Mouse (Mus musculus) E14TG2a.4 (cell line): ENCODE results near the gene Gfer.

Experiments
- H3K27me3 ChIP-seq: 2 replicates; pipeline ENCODE4 v1.6.1; 2014; ENCODE audit warnings: low read length, control low read depth; ENCODE audit not compliant: insufficient read depth
- H3K36me3 ChIP-seq: 2 replicates; pipeline ENCODE4 v1.6.1; 2014; ENCODE audit warnings: low read length, control low read depth; ENCODE audit not compliant: insufficient read depth
- H3K4me1 ChIP-seq: replicated peaks from 2 replicates; pipeline ENCODE4 v1.6.1; 2014; ENCODE audit warnings: low read depth, low read length, control low read depth
- H3K4me3 ChIP-seq: replicated peaks from 2 replicates; pipeline ENCODE4 v1.5.1; 2014; ENCODE audit warnings: mild to moderate bottlenecking, low read length
- H3K9me3 ChIP-seq: 2 replicates; pipeline ENCODE4 v1.6.1; 2014; ENCODE audit warnings: low read length, control low read depth
- CTCF ChIP-seq: conservative IDR thresholded peaks from 2 replicates; pipeline ENCODE4 v1.5.1; 2014; ENCODE audit warnings: low read length
- NANOG ChIP-seq: IDR thresholded peaks from 2 replicates; pipeline ENCODE4 v1.6.1; 2014; ENCODE audit warnings: borderline replicate concordance, low read length, mixed read lengths
- POU5F1 ChIP-seq: IDR thresholded peaks from 2 replicates; pipeline ENCODE4 v1.6.1; 2014; ENCODE audit warnings: low read length, borderline replicate concordance

Gene Gfer

GRCm38 (mm10) chr17:24650766-24651165 lies 45.2 kb downstream of the Gfer start:
- peaks cover 54% of the 10 kb centered on the region for H3K27me3 ChIP-seq
- H3K36me3 ChIP-seq, result no peaks in the 10 kb centered on the region
- H3K9me3 ChIP-seq, result no peaks in the 10 kb centered on the region
- H3K4me3 ChIP-seq, result peak overlapping the region; percentile 90
- H3K4me1 ChIP-seq, result peaks cover 54% of the 10 kb centered on the region
- TF ChIP-seq NANOG (no peak), POU5F1 (no peak), CTCF (no peak)

GRCm38 (mm10) chr17:24650070-24650616 lies 45.8 kb downstream of the Gfer start, which contains the start of gene Slc9a3r2:
Gene Slc9a3r2 (minus strand): TSS chr17:24650327.
- peaks cover 53% of the 10 kb centered on the region for H3K27me3 ChIP-seq
- TF ChIP-seq NANOG (no peak), CTCF (no peak), POU5F1 (no peak)
- H3K4me3 ChIP-seq, result peak within 1 kb of the TSS; percentile 90
- H3K36me3 ChIP-seq, result no peaks in the 10 kb centered on the region
- H3K4me1 ChIP-seq, result peaks cover 60% of the 10 kb centered on the region
- H3K9me3 ChIP-seq, result no peaks in the 10 kb centered on the region

GRCm38 (mm10) chr17:24649581-24650069 lies 46.3 kb downstream of the Gfer start:
- Histone ChIP-seq H3K36me3 (no peaks in the 10 kb centered on the region), H3K4me3 (peak overlapping the region; percentile 90), H3K9me3 (no peaks in the 10 kb centered on the region), H3K27me3 (peaks cover 50% of the 10 kb centered on the region), H3K4me1 (peaks cover 65% of the 10 kb centered on the region)
- TF ChIP-seq NANOG, result no peak
- TF ChIP-seq CTCF, result no peak
- TF ChIP-seq POU5F1, result no peak

GRCm38 (mm10) chr17:24648731-24649377 lies 47.1 kb downstream of the Gfer start:
- no peaks in the 10 kb centered on the region for H3K9me3 ChIP-seq
- no peaks in the 10 kb centered on the region for H3K36me3 ChIP-seq
- peaks cover 50% of the 10 kb centered on the region for H3K27me3 ChIP-seq
- H3K4me3 ChIP-seq, result no peak overlapping the region
- TF ChIP-seq POU5F1 (no peak), CTCF (no peak), NANOG (no peak)
- H3K4me1 ChIP-seq, result peaks cover 65% of the 10 kb centered on the region

- peak overlapping the region; percentile 0 for H3K4me3 ChIP-seq
- H3K27me3 ChIP-seq, result peaks cover 42% of the 10 kb centered on the region
- no peak for TF ChIP-seq POU5F1
- TF ChIP-seq CTCF, result no peak
- TF ChIP-seq NANOG, result no peak
- peaks cover 76% of the 10 kb centered on the region for H3K4me1 ChIP-seq
- no peaks in the 10 kb centered on the region for H3K9me3 ChIP-seq
- peaks cover 7% of the 10 kb centered on the region for H3K36me3 ChIP-seq
These were observed 48.5 kb downstream of the Gfer start for GRCm38 (mm10) chr17:24647493-24647892.

- H3K4me1 ChIP-seq, result peaks cover 87% of the 10 kb centered on the region
- H3K36me3 ChIP-seq, result peaks cover 17% of the 10 kb centered on the region
- no peaks in the 10 kb centered on the region for H3K9me3 ChIP-seq
- TF ChIP-seq NANOG, result no peak
- H3K27me3 ChIP-seq, result peaks cover 31% of the 10 kb centered on the region
- H3K4me3 ChIP-seq, result no peak overlapping the region
These were observed 49.6 kb downstream of the Gfer start for GRCm38 (mm10) chr17:24646381-24646780.

GRCm38 (mm10) chr17:24645916-24646315 lies 50.0 kb downstream of the Gfer start:
- no peak overlapping the region; the same call in 1 of the 2 replicates for H3K4me3 ChIP-seq
- TF ChIP-seq CTCF, result no peak
- TF ChIP-seq POU5F1, result no peak
- TF ChIP-seq NANOG, result no peak
- peaks cover 17% of the 10 kb centered on the region for H3K36me3 ChIP-seq
- no peaks in the 10 kb centered on the region for H3K9me3 ChIP-seq
- H3K27me3 ChIP-seq, result peaks cover 27% of the 10 kb centered on the region
- peaks cover 89% of the 10 kb centered on the region for H3K4me1 ChIP-seq

- TF ChIP-seq POU5F1, result no peak
- TF ChIP-seq CTCF, result no peak
- TF ChIP-seq NANOG, result no peak
- no peaks in the 10 kb centered on the region for H3K9me3 ChIP-seq
- H3K36me3 ChIP-seq, result peaks cover 18% of the 10 kb centered on the region
- peaks cover 20% of the 10 kb centered on the region for H3K27me3 ChIP-seq
- peak overlapping the region; percentile 41 for H3K4me3 ChIP-seq
- H3K4me1 ChIP-seq, result peaks cover 88% of the 10 kb centered on the region
These were observed 50.9 kb downstream of the Gfer start for GRCm38 (mm10) chr17:24644875-24645721.
